19 mouse cellular contexts compared by ENCODE assay signal in the genomic region with DNA sequence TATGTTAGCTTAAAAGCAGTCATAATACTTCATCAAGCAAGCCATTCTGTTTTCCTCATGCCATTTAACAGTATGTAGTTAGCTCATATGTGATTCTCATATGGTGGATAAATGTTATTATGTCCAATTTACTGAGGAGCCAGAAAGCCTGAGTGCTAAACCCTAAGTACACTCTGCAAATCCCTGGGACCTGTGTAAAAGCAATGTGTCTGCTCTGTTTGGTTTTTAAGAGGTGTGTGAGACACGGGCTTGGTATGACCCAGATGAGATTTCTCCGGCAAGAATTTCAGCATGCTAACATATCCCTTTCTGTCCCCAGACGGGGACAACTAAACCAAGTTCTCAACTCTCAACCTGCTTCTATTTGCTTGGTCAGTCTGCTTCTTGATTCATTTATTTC. TPM values are rescaled to one million over a fixed set of nuclear protein-coding genes. Genes with fewer than 3 reads are reported as not detected.
DNase-seq lines count a peak whose midpoint lies in the region; ATAC-seq and TF ChIP-seq lines count a peak whose summit lies in the region.
"Had no signal": no experiment of that assay in that cellular context is flagged by ENCODE, and none has a peak within 500 bp of the region (broad histone marks: within the 10 kb centered on the region; RNA-seq: fewer than 3 reads in every experiment).

No protein-coding gene starts in this region.

- no peak overlapping the region for H3K27ac ChIP-seq in limb, embryonic 13.5 days
- no peak overlapping the region for H3K27ac ChIP-seq in limb, embryonic 10.5 days
- H3K27ac ChIP-seq in limb, embryonic 14.5 days (replicated peaks; ENCODE audit: low read depth, low read length), result no peak overlapping the region
- H3K27ac ChIP-seq in hindbrain, embryonic 14.5 days, result no peak overlapping the region

- WGBS in limb, embryonic 13.5 days, result 62% methylated on average over 3 of the region's 3 CpGs
- 92% methylated on average over 3 of the region's 3 CpGs for WGBS in limb, embryonic 10.5 days
- WGBS in limb, embryonic 14.5 days, result 45% methylated on average over 3 of the region's 3 CpGs
- WGBS in hindbrain, embryonic 14.5 days, result 94% methylated on average over 3 of the region's 3 CpGs

- H3K36me3 ChIP-seq in limb, embryonic 13.5 days, result peaks cover 6% of the 10 kb centered on the region
- H3K36me3 ChIP-seq in limb, embryonic 10.5 days, result no peaks in the 10 kb centered on the region
- H3K36me3 ChIP-seq in limb, embryonic 14.5 days (ENCODE audit: control insufficient read depth, insufficient read depth, low read length), result no peaks in the 10 kb centered on the region; the same call in 1 of the 2 replicates
- no peaks in the 10 kb centered on the region for H3K36me3 ChIP-seq in hindbrain, embryonic 14.5 days (replicated peaks; ENCODE audit: control insufficient read depth, insufficient read depth)

- TF ChIP-seq POLR2A in limb, embryonic 14.5 days (IDR thresholded peaks at IDR 0.05; ENCODE audit: borderline replicate concordance, extremely low read depth, insufficient read depth, insufficient read length), result no peak

- no peak overlapping the region for H3K4me2 ChIP-seq in limb, embryonic 13.5 days (replicated peaks)
- H3K4me2 ChIP-seq in limb, embryonic 14.5 days (replicated peaks; ENCODE audit: low read depth, low read length, severe bottlenecking), result no peak overlapping the region
- H3K4me2 ChIP-seq in hindbrain, embryonic 14.5 days (replicated peaks), result no peak overlapping the region

- no peaks in the 10 kb centered on the region for H3K27me3 ChIP-seq in limb, embryonic 13.5 days
- no peaks in the 10 kb centered on the region for H3K27me3 ChIP-seq in limb, embryonic 10.5 days (ENCODE audit: low read depth, poor library complexity, severe bottlenecking)
- no peaks in the 10 kb centered on the region for H3K27me3 ChIP-seq in limb, embryonic 14.5 days (ENCODE audit: control insufficient read depth, insufficient read depth, low read length)
- no peaks in the 10 kb centered on the region for H3K27me3 ChIP-seq in hindbrain, embryonic 14.5 days (ENCODE audit: control insufficient read depth, insufficient read depth, low read length)
- H3K27me3 ChIP-seq: CH12.LX, Patski had no signal

- H3K4me1 ChIP-seq in limb, embryonic 13.5 days, result no peaks in the 10 kb centered on the region
- no peaks in the 10 kb centered on the region for H3K4me1 ChIP-seq in limb, embryonic 10.5 days
- H3K4me1 ChIP-seq in limb, embryonic 14.5 days (ENCODE audit: control insufficient read depth, insufficient read depth, low read length), result no peaks in the 10 kb centered on the region
- H3K4me1 ChIP-seq in hindbrain, embryonic 14.5 days (replicated peaks; ENCODE audit: control insufficient read depth, insufficient read depth, low read length), result no peaks in the 10 kb centered on the region

- peaks cover 17% of the 10 kb centered on the region for H3K9me3 ChIP-seq in limb, embryonic 13.5 days
- no peaks in the 10 kb centered on the region for H3K9me3 ChIP-seq in limb, embryonic 10.5 days (replicated peaks)
- 0 out of 2 replicates have a peak, but pooled peaks cover 4% of the 10 kb centered on the region for H3K9me3 ChIP-seq in limb, embryonic 14.5 days (ENCODE audit: control insufficient read depth, low read length)
- H3K9me3 ChIP-seq in hindbrain, embryonic 14.5 days (ENCODE audit: control insufficient read depth, low read length), result no peaks in the 10 kb centered on the region
- H3K9me3 ChIP-seq: G1E had no signal

- peak; percentile 57; the same call in 1 of the 2 replicates for ATAC-seq in limb, embryonic 13.5 days (ENCODE audit: low FRiP score, low read depth)
- ATAC-seq in limb, embryonic 14.5 days (ENCODE audit: low FRiP score, low read depth), result peak; percentile 57
- ATAC-seq in hindbrain, embryonic 14.5 days (ENCODE audit: low FRiP score), result no peak
- ATAC-seq: activated CD4-positive, CD25-positive, alpha-beta regulatory T cell, adult 4 months; CD4-positive, CD25-positive, alpha-beta regulatory T cell, adult 4 months; Patski had no signal

- no peak overlapping the region for H3K4me3 ChIP-seq in limb, embryonic 13.5 days
- no peak overlapping the region for H3K4me3 ChIP-seq in limb, embryonic 10.5 days
- no peak overlapping the region for H3K4me3 ChIP-seq in limb, embryonic 14.5 days (replicated peaks; ENCODE audit: low read length)
- H3K4me3 ChIP-seq in hindbrain, embryonic 14.5 days (replicated peaks; ENCODE audit: low read length), result no peak overlapping the region

- no peak overlapping the region for H3K9ac ChIP-seq in limb, embryonic 13.5 days
- no peak overlapping the region for H3K9ac ChIP-seq in limb, embryonic 14.5 days (ENCODE audit: low read depth, low read length, severe bottlenecking)
- H3K9ac ChIP-seq in hindbrain, embryonic 14.5 days, result no peak overlapping the region

- DNase-seq in limb, embryonic 10.5 days (ENCODE audit: low spot score), result no peak
- DNase-seq in limb, embryonic 14.5 days (ENCODE audit: low spot score), result no peak
- no peak for DNase-seq in hindbrain, embryonic 14.5 days (ENCODE audit: low spot score)
- DNase-seq: adrenal gland, adult 2 months; adrenal gland, adult 8-10 months; adrenal gland, postnatal 10 days; adrenal gland, postnatal 14 days; adrenal gland, postnatal 25 days; adrenal gland, postnatal 36 days; B cell, adult 2 months; cerebellum, adult 11 months; cerebellum, adult 11-12 months; cerebellum, adult 18-20 months had no signal

RNA-seq across cellular contexts. Expression of a gene that starts 5.6 kb away (rescaled TPM):
- 84.0 and 86.6 TPM in 2 replicates for polyA plus RNA-seq in limb, embryonic 13.5 days (2015; fragmentation: Nextera tagmentation; extraction: Ambion mirVana)
- 81.7 and 95.4 TPM in 2 replicates for polyA plus RNA-seq in limb, embryonic 10.5 days (2016; fragmentation: Nextera tagmentation; extraction: Ambion mirVana)
- polyA plus RNA-seq in limb, embryonic 14.5 days (2012; rRNA removed), result 30.8 and 41.2 TPM in 2 replicates
- polyA plus RNA-seq in limb, embryonic 14.5 days (2014; fragmentation: Nextera tagmentation; extraction: Ambion mirVana), result 79.9 and 84.6 TPM in 2 replicates
- polyA plus RNA-seq in hindbrain, embryonic 14.5 days (2014; fragmentation: Nextera tagmentation; extraction: Ambion mirVana), result 78.2 and 80.1 TPM in 2 replicates
